Mouse (Mus musculus) right cerebral cortex, postnatal 14 days (tissue): Measurements from ENCODE around the gene Il27.

ENCODE experiments used
- DNase-seq: peaks from one replicate; pipeline ENCODE4 v3.0.0; 2022

Il27 gene

DNA sequence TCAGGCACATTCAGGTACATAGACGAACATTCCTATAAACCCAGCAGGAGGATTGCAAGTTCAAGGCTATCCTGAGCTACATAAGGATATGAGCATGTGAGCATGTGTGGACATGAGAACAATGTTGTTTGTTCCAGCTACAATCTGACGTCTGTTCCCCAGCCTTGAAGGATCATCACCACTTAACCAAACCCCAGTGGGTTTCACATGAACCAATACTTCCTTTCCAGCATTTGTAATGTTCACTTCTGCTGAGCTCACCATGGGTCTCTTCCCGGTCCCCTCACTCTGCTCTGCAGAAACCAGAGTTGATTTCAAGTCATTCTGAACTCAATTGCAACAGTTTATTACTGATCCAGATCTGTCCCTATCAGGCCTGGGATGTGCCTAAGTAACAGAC, 7.9 kb upstream of the Il27 start:
- DNase-seq, result no peak

DNA sequence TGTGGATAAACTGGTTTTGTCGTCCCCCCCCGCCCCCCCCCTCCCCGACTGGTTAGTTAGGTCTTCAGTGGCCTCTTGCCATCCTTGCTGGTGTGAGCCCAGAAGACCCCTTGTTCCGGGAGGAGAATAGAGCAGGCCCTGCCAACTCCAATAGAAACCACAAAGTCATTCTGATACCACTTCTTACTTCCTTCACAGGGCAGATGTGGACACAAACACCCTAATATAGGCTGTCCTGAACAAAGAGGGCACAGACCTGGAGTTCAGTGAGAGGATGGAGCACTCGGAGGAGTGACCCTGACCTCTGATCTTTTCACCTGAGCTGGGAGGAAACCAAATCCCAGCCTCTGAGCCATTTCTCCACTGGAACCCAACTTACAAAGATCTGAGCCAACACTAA, 7.2 kb upstream of the Il27 start:
- DNase-seq, result no peak

DNA sequence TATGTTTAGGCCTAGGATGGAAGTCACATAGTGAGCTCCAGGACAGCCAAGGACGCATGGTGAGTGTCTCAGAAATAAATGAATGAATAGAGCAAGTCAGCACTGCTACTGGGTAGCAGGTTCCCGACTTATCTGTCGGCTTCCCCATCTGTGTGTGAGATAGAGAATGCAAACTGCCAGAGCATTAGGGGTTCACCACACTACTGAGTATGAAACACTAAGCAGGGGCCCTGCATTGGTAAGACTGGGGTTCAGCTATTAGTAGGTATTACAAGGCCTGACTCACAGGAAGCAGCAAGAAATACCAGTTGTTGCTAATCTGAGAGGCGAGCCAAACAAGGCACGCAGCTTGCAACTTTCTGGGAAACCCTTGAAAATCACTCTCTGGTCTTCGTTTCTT, 4.2 kb upstream of the Il27 start:
- DNase-seq, result no peak

- DNase-seq, result no peak
These were observed 1.7 kb upstream of the Il27 start for GRCm38 (mm10) chr7:126596414-126596813.

- no peak for DNase-seq
These were observed 1.1 kb upstream of the Il27 start for GRCm38 (mm10) chr7:126595890-126596289.

- DNase-seq, result peak; percentile 64
These were observed 7.0 kb downstream of the Il27 start for GRCm38 (mm10) chr7:126587779-126588178.

DNA sequence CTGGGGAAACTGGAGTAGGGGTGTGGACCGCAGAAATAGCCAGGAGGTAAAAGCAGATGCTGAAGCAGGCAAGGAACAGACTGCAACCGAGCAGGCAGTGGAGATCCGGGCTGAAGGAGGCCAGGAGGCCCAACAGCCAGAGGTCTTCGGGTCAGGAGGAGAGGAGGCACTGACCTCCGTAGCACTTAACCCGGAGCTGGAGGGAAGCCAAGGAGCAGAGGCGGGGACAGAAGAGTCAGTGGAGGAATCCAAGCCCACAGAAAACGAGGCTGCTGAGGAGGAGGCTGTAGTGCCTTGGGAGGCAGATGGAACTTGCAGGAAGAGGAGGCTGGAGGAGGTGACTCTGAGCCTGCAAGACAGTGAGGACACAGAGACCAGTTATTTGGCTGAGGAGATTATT, 7.9 kb downstream of the Il27 start:
- no peak for DNase-seq

DNA sequence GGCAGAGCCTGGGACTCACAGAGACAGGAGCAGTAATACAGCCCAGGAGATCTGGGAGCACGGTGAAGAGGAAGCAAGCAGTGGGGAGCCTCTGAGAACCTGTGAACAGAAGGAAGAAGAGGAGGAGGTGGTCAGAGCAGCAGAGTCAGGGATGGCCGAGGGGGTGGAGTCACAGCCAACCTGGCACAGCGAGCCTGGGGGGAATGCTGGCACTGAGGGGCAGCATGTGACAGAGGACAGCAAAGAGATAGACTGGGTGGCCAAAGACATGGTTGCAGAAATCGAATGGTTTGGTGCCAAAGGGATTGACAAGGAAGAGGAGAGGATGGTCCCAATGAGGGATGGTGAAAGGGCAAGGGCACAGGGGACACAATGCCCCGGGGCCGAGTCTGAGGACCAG, 9.0 kb downstream of the Il27 start, which contains the start of gene Cln3:
Cln3 (minus strand) TSS at position 101 of the 400 bp plus-strand sequence.
- DNase-seq, result no peak

DNA sequence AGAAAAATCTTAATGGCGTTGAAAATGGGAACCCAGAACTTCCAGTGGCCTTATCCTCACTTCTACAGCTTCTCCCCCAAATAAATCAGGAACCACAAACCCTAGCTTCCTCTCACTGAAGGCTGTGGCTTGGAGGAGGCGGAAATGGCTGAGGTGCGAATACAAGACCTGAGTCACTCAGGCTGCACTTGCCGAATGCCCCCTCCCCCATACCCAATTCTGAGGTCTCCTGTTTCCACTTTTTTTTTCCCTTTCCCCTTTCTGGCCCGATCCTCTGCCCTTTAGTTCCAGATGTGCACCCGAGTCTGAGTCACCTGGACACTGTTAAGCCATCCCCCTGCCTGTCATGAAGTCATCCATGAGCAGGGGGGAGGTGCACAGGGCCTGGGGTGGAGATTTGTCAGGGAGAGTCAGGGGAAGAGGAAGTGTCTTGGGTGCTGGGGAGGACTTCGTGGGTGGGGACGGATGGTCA, 10.2 kb downstream of the Il27 start, which contains the start of gene Apobr:
Apobr (plus strand) TSS at position 437 of the 472 bp plus-strand sequence.
- DNase-seq, result no peak

DNA sequence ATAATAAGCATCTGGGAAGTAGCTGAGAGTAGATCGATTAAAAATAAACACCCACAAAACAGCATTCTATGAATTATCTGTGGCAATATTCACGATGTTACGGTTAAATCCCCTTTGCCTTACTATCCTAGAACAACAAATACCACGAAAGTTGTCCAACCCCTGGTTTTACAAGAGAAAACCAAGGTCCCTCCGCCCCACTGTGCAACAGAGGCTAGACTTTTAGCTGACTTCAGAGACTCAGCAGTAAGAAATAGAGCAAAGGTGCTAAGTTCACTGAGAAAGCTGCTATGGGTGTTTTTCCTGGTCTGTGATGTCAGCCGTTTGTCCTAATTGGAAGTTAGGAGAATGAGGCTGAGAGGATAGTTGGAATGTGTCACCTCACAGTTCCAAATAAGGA, 11.0 kb downstream of the Il27 start:
- no peak for DNase-seq

GRCm38 (mm10) chr7:126583251-126583709, 11.5 kb downstream of the Il27 start:
- peak; percentile 91 for DNase-seq

GRCm38 (mm10) chr7:126582759-126583158, 12.0 kb downstream of the Il27 start:
- no peak for DNase-seq

DNA sequence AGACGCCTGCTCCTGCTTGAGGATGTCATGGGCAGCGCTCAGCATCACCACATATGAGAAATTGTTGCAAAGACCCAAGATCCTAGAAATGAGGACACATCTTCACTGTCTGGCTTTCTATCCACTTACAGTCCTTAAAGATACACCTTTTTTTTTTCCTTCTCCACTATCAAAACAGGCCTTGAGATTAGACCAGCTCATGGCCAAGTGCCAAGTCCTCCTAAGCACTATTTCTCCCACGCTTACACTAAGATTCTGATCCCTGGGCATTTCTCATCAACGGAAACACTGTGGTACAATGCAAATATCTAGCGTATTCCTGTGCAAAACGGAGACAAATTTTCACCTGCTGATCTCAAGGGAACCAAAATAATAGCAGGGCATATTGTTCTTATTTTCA, 13.1 kb downstream of the Il27 start:
- DNase-seq, result no peak

DNA sequence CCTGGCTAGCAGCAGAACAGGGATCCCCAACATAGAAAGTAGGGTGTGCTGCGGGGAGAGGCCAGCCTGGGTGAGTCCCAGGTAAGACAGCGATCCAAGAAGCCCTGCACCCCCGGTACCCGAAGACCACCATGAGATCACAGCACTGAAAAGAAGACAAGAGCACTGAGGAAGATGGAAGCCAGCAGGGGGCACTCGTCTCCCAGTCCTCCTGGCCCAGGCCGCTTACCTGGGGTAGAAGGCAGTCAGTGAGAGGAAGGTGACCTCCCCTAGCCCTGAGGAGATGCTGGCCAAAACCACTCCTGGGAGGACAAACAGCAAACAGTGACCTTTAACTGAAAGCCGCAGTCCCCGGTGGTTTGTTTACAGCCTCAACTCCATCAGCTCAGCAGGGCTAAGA, 15.6 kb downstream of the Il27 start:
- peak; percentile 57 for DNase-seq

DNA sequence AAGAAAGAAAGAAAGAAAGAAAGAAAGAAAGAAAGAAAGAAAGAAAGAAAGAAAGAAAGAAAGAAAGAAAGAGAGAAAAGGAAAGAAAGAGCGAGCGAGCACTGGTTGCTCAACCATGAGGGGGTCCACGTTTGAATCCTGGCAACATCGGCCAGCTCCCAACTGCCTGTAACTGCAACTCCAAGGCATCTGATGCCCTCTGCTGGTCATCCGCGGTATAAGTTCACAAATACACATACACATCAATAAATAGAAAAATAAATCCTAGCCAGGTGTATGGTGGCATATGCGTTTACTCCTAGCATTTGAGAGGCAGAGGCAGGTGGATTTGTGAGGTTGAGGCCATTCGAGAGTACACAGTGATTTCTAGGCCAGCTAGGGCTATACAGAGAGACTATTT, 17.8 kb downstream of the Il27 start:
- DNase-seq, result peak; percentile 65

- DNase-seq, result peak; percentile 72
These were observed 28.5 kb downstream of the Il27 start, which contains the start of gene Eif3c for GRCm38 (mm10) chr7:126566094-126566765. TSS of gene Eif3c (minus strand) at chr7:126566411.

DNA sequence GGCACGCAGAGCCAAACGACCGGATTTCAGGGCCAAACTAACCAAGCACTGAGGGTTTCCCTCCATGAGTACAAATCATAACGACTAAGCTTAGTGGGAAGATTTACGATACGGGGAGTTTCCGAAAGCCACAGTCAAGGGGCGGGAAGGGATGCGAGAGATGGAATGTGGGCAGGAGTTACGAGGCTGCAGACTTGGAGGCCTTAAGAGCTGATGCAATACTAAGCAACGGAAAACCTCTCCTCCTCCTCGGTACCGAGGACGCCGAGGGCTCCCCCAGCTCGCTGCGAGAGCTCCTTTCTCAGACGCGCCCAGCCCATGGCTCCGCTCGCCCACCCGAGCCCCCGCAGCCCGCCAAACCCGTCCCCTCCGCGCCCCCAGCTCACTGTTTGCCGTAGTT, 29.0 kb downstream of the Il27 start:
- no peak for DNase-seq

GRCm38 (mm10) chr7:126556635-126557034, 38.1 kb downstream of the Il27 start:
- no peak for DNase-seq

DNA sequence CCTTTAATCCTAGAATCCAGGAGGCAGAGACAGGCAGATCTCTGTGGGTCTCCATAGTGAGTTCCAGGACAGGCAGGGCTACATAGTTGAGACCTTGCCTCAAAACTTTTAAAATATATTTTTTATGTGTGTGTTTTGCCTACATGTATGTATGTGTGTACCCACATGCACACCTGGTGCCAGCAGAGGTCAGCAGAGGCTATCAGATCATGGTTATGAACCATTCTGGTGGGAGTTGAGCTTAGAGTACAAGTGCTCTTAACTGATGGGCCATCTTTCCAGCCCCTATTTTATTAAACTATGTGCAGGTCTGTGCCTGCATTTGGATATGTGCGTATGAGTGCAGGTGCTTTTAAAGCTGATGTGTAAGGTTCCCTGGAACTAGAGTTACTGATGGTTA, 39.9 kb downstream of the Il27 start:
- DNase-seq, result no peak

DNA sequence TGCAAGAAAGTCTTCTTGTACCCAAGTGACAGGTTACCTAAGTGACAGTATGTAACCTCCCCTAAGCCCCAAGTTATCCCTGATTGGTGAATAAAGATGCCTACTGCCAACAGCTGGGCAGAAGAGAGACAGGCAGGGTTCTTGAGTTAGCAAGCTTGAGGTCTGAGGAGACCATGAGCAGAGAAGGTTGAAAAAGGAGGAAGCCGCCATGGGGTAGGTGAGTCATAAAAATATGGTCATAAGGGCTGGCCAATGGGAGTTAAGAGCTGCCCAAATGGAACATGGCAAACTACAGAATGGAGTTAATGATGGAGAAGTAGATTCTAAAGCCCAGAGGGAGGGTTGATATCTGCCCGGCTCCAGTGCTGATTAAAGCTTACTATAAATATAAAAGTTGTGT, 49.1 kb downstream of the Il27 start:
- no peak for DNase-seq

GRCm38 (mm10) chr7:126541661-126542060, 53.1 kb downstream of the Il27 start:
- no peak for DNase-seq
